Mouse (Mus musculus) hindbrain, embryonic 16.5 days (tissue): ENCODE measurements around the gene Vangl1. TPM values are rescaled to one million over a fixed set of nuclear protein-coding genes. Genes with fewer than 3 reads are reported as not detected.
"Not testable (repeated sequence)": the region's sequence is repeated elsewhere in the genome, so short reads cannot be mapped to it uniquely, and the experiment has no call there.

Experiments
- ATAC-seq: fragments of 200-750 bp; cut with Nextera tagmentation; 2 replicates; pipeline ENCODE4 v1.8.0; 2017; ENCODE audit warnings: moderate TSS enrichment, moderate library complexity
- H3K27ac ChIP-seq: fragments of 300-500 bp; sonication (generic); 2 replicates; pipeline ENCODE4 v1.5.1; 2014; ENCODE audit warnings: low read depth, mild to moderate bottlenecking, control low read depth, low read length, moderate library complexity
- H3K27me3 ChIP-seq: fragments of 300-500 bp; sonication (generic); replicated peaks from 2 replicates; pipeline ENCODE4 v1.6.1; 2014; ENCODE audit warnings: low read length; ENCODE audit not compliant: control insufficient read depth, insufficient read depth
- H3K36me3 ChIP-seq: fragments of 300-500 bp; sonication (generic); 2 replicates; pipeline ENCODE4 v1.6.1; 2014; ENCODE audit warnings: mild to moderate bottlenecking, low read length, moderate library complexity, mixed read lengths; ENCODE audit not compliant: control insufficient read depth, insufficient read depth
- H3K4me1 ChIP-seq: fragments of 300-500 bp; sonication (generic); 2 replicates; pipeline ENCODE4 v1.6.1; 2014; ENCODE audit warnings: low read depth, low read length; ENCODE audit not compliant: control insufficient read depth, insufficient read depth
- H3K4me2 ChIP-seq: fragments of 300-500 bp; sonication (generic); 2 replicates; pipeline ENCODE4 v1.6.1; 2014; ENCODE audit warnings: mild to moderate bottlenecking, low read length, control low read depth, moderate library complexity
- H3K4me3 ChIP-seq: fragments of 300-500 bp; sonication (generic); 2 replicates; pipeline ENCODE4 v1.5.1; 2014; ENCODE audit warnings: mild to moderate bottlenecking, low read length, control low read depth, moderate library complexity
- H3K9ac ChIP-seq: fragments of 300-500 bp; sonication (generic); 2 replicates; pipeline ENCODE4 v1.6.1; 2014; ENCODE audit warnings: low read depth, mild to moderate bottlenecking, control low read depth, low read length, moderate library complexity
- H3K9me3 ChIP-seq: fragments of 300-500 bp; sonication (generic); 2 replicates; pipeline ENCODE4 v1.6.1; 2014; ENCODE audit warnings: mild to moderate bottlenecking, low read length, moderate library complexity; ENCODE audit not compliant: control insufficient read depth
- WGBS: fragments of 180-500 bp; shearing (Covaris S2); extraction: QIAGEN DNeasy Blood & Tissue Kit; methylation state at CpG from one replicate; pipeline ENCODE4 v1.1.7; 2014; 5-methylcytosine and 5-hydroxymethylcytosine counted together
- polyA plus RNA-seq: library from polyadenylated mRNA; unstranded; fragments of >200 nt; fragmentation: Nextera tagmentation; extraction: Ambion mirVana; gene quantifications from 2 replicates; pipeline ENCODE4 v1.2.1, GENCODE M21; 2015

Gene Vangl1
- polyA plus RNA-seq, 1 experiment from 2014 or later, result 7.9 TPM

- H3K4me3 ChIP-seq, result peak overlapping the region; percentile 71
- H3K4me2 ChIP-seq, result peak overlapping the region; percentile 99
- peak overlapping the region; percentile 78 for H3K9ac ChIP-seq
- H3K36me3 ChIP-seq, H3K27me3 ChIP-seq, H3K27ac ChIP-seq, H3K9me3 ChIP-seq: not testable (repeated sequence)
- H3K4me1 ChIP-seq, result peaks cover 19% of the 10 kb centered on the region
- ATAC-seq, result peak; percentile 44
- 10% methylated on average over 12 of the region's 17 CpGs for WGBS
These were observed 403 bp upstream of the Vangl1 start for GRCm38 (mm10) chr3:102204734-102205457.

GRCm38 (mm10) chr3:102203131-102203530, 1.4 kb downstream of the Vangl1 start:
- Histone ChIP-seq H3K9ac (peak overlapping the region; percentile 78), H3K9me3 (no peaks in the 10 kb centered on the region), H3K27ac (no peak overlapping the region), H3K4me1 (peaks cover 22% of the 10 kb centered on the region), H3K36me3 (no peaks in the 10 kb centered on the region), H3K27me3 (peaks cover 4% of the 10 kb centered on the region), H3K4me3 (peak overlapping the region; percentile 71), H3K4me2 (peak overlapping the region; percentile 99)
- 6% methylated on average over 7 of the region's 7 CpGs for WGBS
- ATAC-seq, result no peak

GRCm38 (mm10) chr3:102199991-102200390, 4.5 kb downstream of the Vangl1 start:
- Histone ChIP-seq H3K9me3 (no peaks in the 10 kb centered on the region), H3K27me3 (no peaks in the 10 kb centered on the region; the same call in 1 of the 2 replicates), H3K4me2 (no peak overlapping the region), H3K36me3 (no peaks in the 10 kb centered on the region), H3K27ac (no peak overlapping the region), H3K4me3 (no peak overlapping the region), H3K9ac (no peak overlapping the region), H3K4me1 (peaks cover 26% of the 10 kb centered on the region)
- ATAC-seq, result no peak
- WGBS, result 37% methylated on average over 4 of the region's 4 CpGs

- no peak overlapping the region for H3K4me3 ChIP-seq
- peaks cover 33% of the 10 kb centered on the region for H3K4me1 ChIP-seq
- no peak for ATAC-seq
- no peak overlapping the region for H3K9ac ChIP-seq
- WGBS, result 66% methylated on average over 4 of the region's 4 CpGs
- H3K27me3 ChIP-seq, result no peaks in the 10 kb centered on the region; the same call in 1 of the 2 replicates
- no peak overlapping the region for H3K27ac ChIP-seq
- no peaks in the 10 kb centered on the region for H3K36me3 ChIP-seq
- H3K9me3 ChIP-seq, result no peaks in the 10 kb centered on the region
- no peak overlapping the region for H3K4me2 ChIP-seq
These were observed 5.3 kb downstream of the Vangl1 start for GRCm38 (mm10) chr3:102199226-102199625.

GRCm38 (mm10) chr3:102198446-102198845, 6.0 kb downstream of the Vangl1 start:
- Histone ChIP-seq H3K4me3 (no peak overlapping the region), H3K4me1 (peaks cover 34% of the 10 kb centered on the region), H3K4me2 (no peak overlapping the region), H3K9ac (no peak overlapping the region), H3K27ac (no peak overlapping the region), H3K9me3 (no peaks in the 10 kb centered on the region), H3K36me3 (no peaks in the 10 kb centered on the region), H3K27me3 (no peaks in the 10 kb centered on the region; the same call in 1 of the 2 replicates)
- 59% methylated on average over 6 of the region's 6 CpGs for whole genome bisulfite sequencing
- no peak for ATAC-seq

- Histone ChIP-seq H3K27me3 (no peaks in the 10 kb centered on the region), H3K36me3 (no peaks in the 10 kb centered on the region), H3K9ac (no peak overlapping the region), H3K4me2 (no peak overlapping the region), H3K27ac (no peak overlapping the region), H3K4me1 (peaks cover 37% of the 10 kb centered on the region), H3K4me3 (no peak overlapping the region), H3K9me3 (no peaks in the 10 kb centered on the region)
- no peak for ATAC-seq
- 25% methylated on average over 5 of the region's 5 CpGs for WGBS
These were observed 6.7 kb downstream of the Vangl1 start for GRCm38 (mm10) chr3:102197746-102198145.

- no peaks in the 10 kb centered on the region for H3K27me3 ChIP-seq
These were observed 7.3 kb downstream of the Vangl1 start for GRCm38 (mm10) chr3:102197152-102197551.

GRCm38 (mm10) chr3:102196166-102196565, 8.3 kb downstream of the Vangl1 start:
- H3K4me2 ChIP-seq, result no peak overlapping the region
- peaks cover 39% of the 10 kb centered on the region for H3K4me1 ChIP-seq
- no peak for ATAC-seq
- no peaks in the 10 kb centered on the region for H3K36me3 ChIP-seq
- 84% methylated on average over 9 of the region's 9 CpGs for WGBS
- H3K9ac ChIP-seq, result no peak overlapping the region
- no peak overlapping the region for H3K4me3 ChIP-seq
- no peak overlapping the region for H3K27ac ChIP-seq
- no peaks in the 10 kb centered on the region for H3K9me3 ChIP-seq
- H3K27me3 ChIP-seq, result no peaks in the 10 kb centered on the region

More at GRCm38 (mm10) chr3:102197152-102197551, 7.3 kb downstream of the Vangl1 start:
- Histone ChIP-seq H3K27ac (no peak overlapping the region), H3K4me1 (peaks cover 39% of the 10 kb centered on the region), H3K4me3 (no peak overlapping the region), H3K4me2 (no peak overlapping the region), H3K9me3 (no peaks in the 10 kb centered on the region), H3K36me3 (no peaks in the 10 kb centered on the region), H3K9ac (no peak overlapping the region)
- ATAC-seq, result no peak
- 87% methylated on average over 5 of the region's 5 CpGs for WGBS

GRCm38 (mm10) chr3:102195762-102196161, 8.7 kb downstream of the Vangl1 start:
- no peak overlapping the region for H3K4me3 ChIP-seq
- peaks cover 39% of the 10 kb centered on the region for H3K4me1 ChIP-seq
- H3K27me3 ChIP-seq, result no peaks in the 10 kb centered on the region
- no peak overlapping the region for H3K9ac ChIP-seq
- H3K36me3 ChIP-seq, result no peaks in the 10 kb centered on the region
- H3K27ac ChIP-seq, result no peak overlapping the region
- H3K4me2 ChIP-seq, result no peak overlapping the region
- 42% methylated on average over 2 of the region's 2 CpGs for WGBS
- ATAC-seq, result no peak
- H3K9me3 ChIP-seq, result no peaks in the 10 kb centered on the region
